Mouse (Mus musculus) thymus, adult 2 months (tissue): ENCODE measurements around the gene Gpd1l.

Source experiments
- CTCF ChIP-seq: fragments of 200-500 bp; IDR thresholded peaks from 2 replicates; pipeline ENCODE4 v1.5.1; 2012; ENCODE audit warnings: mild to moderate bottlenecking, control low read depth, low read length, moderate library complexity, borderline replicate concordance; ENCODE audit not compliant: control insufficient read depth, poor library complexity, insufficient read depth; ENCODE audit errors: extremely low read depth
- POLR2A ChIP-seq: fragments of 200-500 bp; IDR thresholded peaks from 2 replicates; pipeline ENCODE4 v1.6.1; 2012; ENCODE audit warnings: mild to moderate bottlenecking, low read length, control low read depth, moderate library complexity; ENCODE audit not compliant: control insufficient read depth, poor library complexity, insufficient read depth; ENCODE audit errors: extremely low read depth

GRCm38 (mm10) chr9:114851419-114852190 is 82.2 kb downstream of the Gpd1l start:
- TF ChIP-seq POLR2A, result no peak
- TF ChIP-seq CTCF, result no peak
